Mouse (Mus musculus): ENCODE measurements around the gene Gpr61. TPM values are rescaled to one million over a fixed set of nuclear protein-coding genes. Genes with fewer than 3 reads are reported as not detected.

Gpr61 gene
- polyA plus RNA-seq, 1 experiment from 2014 or later, result not detected

- Histone ChIP-seq H3K4me2 (no peak overlapping the region), H3K4me1 (replicated peaks) (no peaks in the 10 kb centered on the region), H3K27ac (no peak overlapping the region), H3K9me3 (replicated peaks) (no peaks in the 10 kb centered on the region), H3K36me3 (no peaks in the 10 kb centered on the region), H3K4me3 (replicated peaks) (no peak overlapping the region), H3K27me3 (peaks cover 20% of the 10 kb centered on the region), H3K9ac (no peak overlapping the region)
- no peak for ATAC-seq (ENCODE audit: low read depth)
- DNase-seq, result no peak
- 41% methylated on average over 3 of the region's 3 CpGs for WGBS (ENCODE audit: insufficient replicate concordance)
These were observed 14.5 kb upstream of the Gpr61 start for GRCm38 (mm10) chr3:108169199-108169598.

GRCm38 (mm10) chr3:108167499-108167898, 12.8 kb upstream of the Gpr61 start:
- Histone ChIP-seq H3K4me2 (no peak overlapping the region), H3K27me3 (peaks cover 13% of the 10 kb centered on the region), H3K9me3 (replicated peaks) (no peaks in the 10 kb centered on the region), H3K4me1 (replicated peaks) (no peaks in the 10 kb centered on the region), H3K4me3 (replicated peaks) (no peak overlapping the region), H3K36me3 (no peaks in the 10 kb centered on the region), H3K27ac (no peak overlapping the region), H3K9ac (no peak overlapping the region)
- DNase-seq (no peak), ATAC-seq (ENCODE audit: low read depth) (no peak)
- 52% methylated on average over 14 of the region's 14 CpGs for WGBS (ENCODE audit: insufficient replicate concordance)

DNA sequence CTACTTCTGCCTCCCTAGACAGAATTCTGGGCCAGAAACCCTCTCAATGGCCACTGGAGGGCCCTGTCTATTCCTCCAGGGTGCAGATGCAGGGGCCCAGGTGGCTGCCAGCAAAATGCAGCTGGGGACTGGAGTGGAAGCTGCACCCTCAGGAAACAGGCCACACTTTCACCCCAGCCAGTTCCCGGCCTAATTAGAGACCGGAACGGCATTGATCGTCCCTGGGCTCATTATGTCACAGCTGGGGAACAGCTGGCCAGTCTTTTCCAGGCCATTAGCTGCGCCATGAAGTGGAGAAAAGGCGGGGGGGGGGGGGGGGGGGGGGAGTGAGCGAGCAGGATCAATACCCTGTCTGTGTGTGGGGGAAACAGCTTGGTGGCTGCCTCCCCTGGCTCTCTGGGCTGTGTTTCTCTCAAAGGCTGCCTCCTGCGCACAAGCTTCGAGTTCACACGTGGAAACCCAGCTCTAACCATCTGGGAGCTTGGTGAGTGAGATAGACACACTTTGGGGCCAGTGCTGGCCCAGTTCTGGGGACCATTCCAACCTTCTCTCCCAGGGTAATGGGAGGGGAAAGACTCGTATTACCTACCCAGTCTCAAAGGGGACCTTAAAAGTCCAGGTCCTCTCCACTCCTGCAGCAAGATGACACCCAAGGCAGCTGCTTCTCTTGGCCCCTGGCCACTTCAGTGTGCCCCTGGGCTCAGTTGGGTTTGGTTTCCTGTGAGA, 12.0 kb upstream of the Gpr61 start:
- H3K4me2 ChIP-seq, result no peak overlapping the region
- no peaks in the 10 kb centered on the region for H3K4me1 ChIP-seq (replicated peaks)
- H3K27me3 ChIP-seq, result peaks cover 5% of the 10 kb centered on the region
- no peak overlapping the region for H3K9ac ChIP-seq
- H3K9me3 ChIP-seq (replicated peaks), result no peaks in the 10 kb centered on the region
- H3K36me3 ChIP-seq, result no peaks in the 10 kb centered on the region
- DNase-seq, result no peak
- no peak for ATAC-seq (ENCODE audit: low read depth)
- no peak overlapping the region for H3K27ac ChIP-seq
- WGBS (ENCODE audit: insufficient replicate concordance), result 29% methylated on average over 9 of the region's 11 CpGs
- H3K4me3 ChIP-seq (replicated peaks), result no peak overlapping the region

DNA sequence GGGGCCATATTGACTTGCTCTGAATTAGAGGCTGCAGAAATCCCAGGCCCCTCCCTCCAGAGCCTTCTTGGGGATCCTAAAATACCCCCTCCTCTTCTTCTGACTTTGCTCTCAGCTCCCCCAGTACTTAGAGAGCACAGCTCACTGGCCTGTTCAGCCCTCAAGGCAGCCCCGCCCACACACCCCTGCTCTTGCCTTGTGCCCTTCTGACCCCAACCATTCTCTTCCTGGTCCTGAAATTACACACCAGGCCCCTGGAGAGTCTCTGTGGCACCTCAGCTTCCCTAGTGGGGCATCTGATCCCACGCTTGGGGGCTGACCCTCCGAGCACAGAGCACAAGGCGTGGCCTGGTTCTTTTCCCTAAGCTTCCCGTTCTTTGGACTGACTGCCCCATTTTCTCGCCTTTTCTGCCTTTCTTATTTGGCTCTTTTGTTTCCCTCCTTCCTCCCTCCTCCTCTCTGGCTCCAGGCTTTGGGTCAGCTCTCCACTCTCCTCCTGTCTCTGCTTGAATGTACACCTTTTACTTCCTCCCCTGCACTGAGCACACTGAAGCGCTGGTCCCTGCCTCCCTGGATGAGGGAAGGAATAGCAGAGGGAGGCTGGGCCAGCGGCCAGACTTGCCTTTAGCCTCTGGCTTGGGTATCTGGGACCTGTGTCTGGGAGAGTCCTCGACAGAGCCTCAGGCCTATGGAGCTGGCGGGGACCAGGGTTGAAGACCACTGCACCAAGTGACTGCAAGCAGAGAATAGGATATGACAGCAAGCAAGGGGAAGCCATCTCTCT, 11.0 kb upstream of the Gpr61 start:
- no peaks in the 10 kb centered on the region for H3K9me3 ChIP-seq (replicated peaks)
- no peak for DNase-seq
- WGBS (ENCODE audit: insufficient replicate concordance), result 56% methylated on average over 10 of the region's 10 CpGs
- ATAC-seq (ENCODE audit: low read depth), result 0 out of 2 replicates have a peak, but pooled peaks have one; percentile 18
- H3K9ac ChIP-seq, result no peak overlapping the region
- no peaks in the 10 kb centered on the region for H3K36me3 ChIP-seq
- H3K27me3 ChIP-seq, result peaks cover 5% of the 10 kb centered on the region
- no peak overlapping the region for H3K4me3 ChIP-seq (replicated peaks)
- no peak overlapping the region for H3K27ac ChIP-seq
- H3K4me2 ChIP-seq, result no peak overlapping the region
- no peaks in the 10 kb centered on the region for H3K4me1 ChIP-seq (replicated peaks)

- H3K4me2 ChIP-seq, result no peak overlapping the region
- H3K4me3 ChIP-seq (replicated peaks), result no peak overlapping the region
These were observed 10.1 kb upstream of the Gpr61 start for GRCm38 (mm10) chr3:108164807-108165206.

GRCm38 (mm10) chr3:108164091-108164490, 9.4 kb upstream of the Gpr61 start:
- Histone ChIP-seq H3K9me3 (replicated peaks) (no peaks in the 10 kb centered on the region), H3K9ac (no peak overlapping the region), H3K4me1 (replicated peaks) (no peaks in the 10 kb centered on the region), H3K27ac (no peak overlapping the region), H3K27me3 (peaks cover 5% of the 10 kb centered on the region), H3K4me2 (no peak overlapping the region), H3K4me3 (replicated peaks) (no peak overlapping the region), H3K36me3 (no peaks in the 10 kb centered on the region)
- DNase-seq (no peak), ATAC-seq (ENCODE audit: low read depth) (no peak)
- WGBS (ENCODE audit: insufficient replicate concordance), result 49% methylated on average over 5 of the region's 5 CpGs

More at GRCm38 (mm10) chr3:108164807-108165206, 10.1 kb upstream of the Gpr61 start:
- H3K27me3 ChIP-seq, result peaks cover 5% of the 10 kb centered on the region
- no peaks in the 10 kb centered on the region for H3K9me3 ChIP-seq (replicated peaks)
- H3K9ac ChIP-seq, result no peak overlapping the region
- WGBS (ENCODE audit: insufficient replicate concordance), result 31% methylated on average over 9 of the region's 9 CpGs
- 0 out of 2 replicates have a peak, but pooled peaks have one; percentile 29 for ATAC-seq (ENCODE audit: low read depth)
- H3K36me3 ChIP-seq, result no peaks in the 10 kb centered on the region
- DNase-seq, result peak; percentile 45
- H3K27ac ChIP-seq, result no peak overlapping the region
- no peaks in the 10 kb centered on the region for H3K4me1 ChIP-seq (replicated peaks)

- WGBS (ENCODE audit: insufficient replicate concordance), result 58% methylated on average over 9 of the region's 9 CpGs
These were observed 3.8 kb upstream of the Gpr61 start for GRCm38 (mm10) chr3:108158383-108159037.

DNA sequence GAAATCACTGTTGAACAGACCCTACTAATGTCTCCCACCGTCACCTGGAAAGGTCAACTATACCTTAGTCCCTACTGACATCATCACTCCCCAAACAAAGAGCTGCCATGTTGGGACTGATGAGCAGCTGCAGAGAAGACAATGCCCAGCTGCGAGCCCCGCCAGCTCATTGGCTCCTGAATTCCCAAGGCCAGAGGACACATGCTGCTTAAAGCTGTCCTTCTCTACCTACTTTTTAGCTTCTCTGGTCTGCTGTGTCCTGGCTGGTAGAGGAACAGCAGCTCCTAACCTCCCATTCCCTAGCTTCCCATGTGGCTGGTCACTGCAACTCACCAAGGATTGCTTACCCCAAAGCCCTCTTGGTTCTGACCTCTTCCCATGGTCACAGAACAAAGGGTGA, 2.4 kb downstream of the Gpr61 start:
- Histone ChIP-seq H3K36me3 (no peaks in the 10 kb centered on the region), H3K4me3 (replicated peaks) (no peak overlapping the region), H3K9me3 (replicated peaks) (no peaks in the 10 kb centered on the region), H3K4me1 (replicated peaks) (peaks cover 5% of the 10 kb centered on the region), H3K9ac (no peak overlapping the region), H3K4me2 (no peak overlapping the region), H3K27me3 (no peaks in the 10 kb centered on the region), H3K27ac (no peak overlapping the region)
- ATAC-seq (ENCODE audit: low read depth) (no peak), DNase-seq (no peak)
- WGBS (ENCODE audit: insufficient replicate concordance), result 76% methylated on average over 3 of the region's 3 CpGs

More at GRCm38 (mm10) chr3:108158383-108159037, 3.8 kb upstream of the Gpr61 start:
- ATAC-seq (ENCODE audit: low read depth) (no peak), DNase-seq (no peak)
- no peaks in the 10 kb centered on the region for H3K4me1 ChIP-seq (replicated peaks)
- no peaks in the 10 kb centered on the region; the same call in 1 of the 2 replicates for H3K27me3 ChIP-seq
- no peak overlapping the region for H3K9ac ChIP-seq
- no peaks in the 10 kb centered on the region for H3K9me3 ChIP-seq (replicated peaks)
- no peak overlapping the region for H3K4me2 ChIP-seq
- H3K4me3 ChIP-seq (replicated peaks), result no peak overlapping the region
- H3K36me3 ChIP-seq, result no peaks in the 10 kb centered on the region
- no peak overlapping the region for H3K27ac ChIP-seq

DNA sequence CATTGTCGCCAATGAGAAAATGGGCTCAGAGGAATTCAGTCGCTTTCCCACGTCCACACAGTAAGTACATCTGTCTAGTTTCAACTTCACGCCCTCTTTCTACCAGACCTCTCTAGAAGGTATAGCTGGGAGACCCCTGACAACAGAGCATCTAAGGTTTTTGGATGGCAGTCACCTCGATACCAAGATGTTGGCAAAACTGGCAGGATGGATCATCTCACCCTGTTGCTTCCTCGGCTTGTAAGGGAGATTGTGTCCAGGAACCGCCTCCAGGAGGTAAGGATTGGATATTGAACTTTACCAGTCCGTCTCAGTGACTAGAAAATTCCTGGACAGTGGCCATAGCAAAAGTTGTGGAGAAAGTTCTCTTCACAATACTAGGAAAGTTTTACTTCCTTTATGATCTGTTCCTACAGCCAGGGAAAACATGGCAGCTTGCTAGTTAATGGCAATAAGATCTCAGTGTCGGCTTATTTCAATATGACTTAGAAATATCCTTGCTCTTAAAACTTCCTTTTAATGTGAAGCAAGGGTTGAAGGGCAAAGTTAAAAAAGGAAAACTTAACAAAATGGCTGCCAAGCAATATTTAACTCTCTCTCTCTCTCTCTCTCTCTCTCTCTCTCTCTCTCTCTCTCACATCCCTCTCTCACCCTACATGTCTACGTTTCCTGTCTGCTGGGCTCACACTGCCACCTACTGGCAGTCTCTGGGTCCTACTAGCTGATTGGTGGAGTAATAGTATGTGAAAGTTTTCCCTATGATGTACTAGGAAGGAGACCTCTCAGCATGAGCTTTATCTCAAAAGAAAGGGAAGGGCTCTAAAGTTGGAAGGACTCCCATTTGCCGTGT, 7.1 kb downstream of the Gpr61 start:
- H3K9ac ChIP-seq, result no peak overlapping the region
- H3K4me2 ChIP-seq, result peak overlapping the region; percentile 92; the same call in 1 of the 2 replicates
- peaks cover 5% of the 10 kb centered on the region; the same call in 1 of the 2 replicates for H3K36me3 ChIP-seq
- peak overlapping the region; percentile 98 for H3K27ac ChIP-seq
- no peaks in the 10 kb centered on the region for H3K27me3 ChIP-seq
- WGBS (ENCODE audit: insufficient replicate concordance), result 61% methylated on average over 11 of the region's 11 CpGs
- DNase-seq (peak; percentile 82), ATAC-seq (ENCODE audit: low read depth) (peak; percentile 28; the same call in 1 of the 2 replicates)
- no peaks in the 10 kb centered on the region for H3K9me3 ChIP-seq (replicated peaks)
- peaks cover 39% of the 10 kb centered on the region for H3K4me1 ChIP-seq (replicated peaks)
- H3K4me3 ChIP-seq (replicated peaks), result no peak overlapping the region

GRCm38 (mm10) chr3:108146671-108147070, 8.0 kb downstream of the Gpr61 start:
- H3K4me1 ChIP-seq (replicated peaks), result peaks cover 48% of the 10 kb centered on the region
- peak overlapping the region; percentile 100 for H3K4me3 ChIP-seq (replicated peaks)
- peak overlapping the region; percentile 98 for H3K27ac ChIP-seq
- ATAC-seq (ENCODE audit: low read depth) (no peak), DNase-seq (no peak)
- peak overlapping the region; percentile 92 for H3K4me2 ChIP-seq
- 31% methylated on average over 5 of the region's 5 CpGs for WGBS (ENCODE audit: insufficient replicate concordance)
- peaks cover 5% of the 10 kb centered on the region; the same call in 1 of the 2 replicates for H3K36me3 ChIP-seq
- peak overlapping the region; percentile 98 for H3K9ac ChIP-seq
- H3K9me3 ChIP-seq (replicated peaks), result no peaks in the 10 kb centered on the region
- H3K27me3 ChIP-seq, result no peaks in the 10 kb centered on the region

Data from liver, embryonic 13.5 days (tissue).